Mouse (Mus musculus) ES-Bruce4 (cell line): ENCODE measurements around the gene Ephb1.

Experiments
- CTCF ChIP-seq: IDR thresholded peaks from one replicate; pipeline ENCODE4 v1.8.1; 2011; ENCODE audit warnings: low read depth, low read length
- POLR2A ChIP-seq: IDR thresholded peaks from one replicate; pipeline ENCODE4 v1.8.1; 2011; ENCODE audit warnings: low read length; ENCODE audit not compliant: insufficient read depth

DNA sequence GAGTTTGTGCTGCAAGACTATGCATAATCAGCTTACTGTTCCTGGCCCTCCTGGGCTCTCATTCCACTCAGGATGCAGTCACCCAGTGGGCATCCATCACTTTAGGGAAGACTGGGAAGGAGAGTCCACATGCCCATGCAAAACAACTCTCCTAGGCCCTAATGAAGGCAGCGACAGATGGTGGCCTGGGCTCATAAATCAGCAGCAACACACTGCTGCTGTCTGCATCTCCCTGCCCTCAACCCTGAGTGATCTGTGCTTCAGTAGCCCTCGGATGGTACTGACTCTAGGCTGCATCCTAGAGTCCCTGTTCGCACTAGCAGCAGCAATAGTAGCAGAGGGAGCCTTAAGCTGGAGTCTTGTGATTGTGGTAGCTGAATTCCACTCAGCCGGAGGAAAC is 114.3 kb downstream of the Ephb1 start:
- TF ChIP-seq CTCF, result no peak
- no peak for TF ChIP-seq POLR2A
